Mouse (Mus musculus) layer of hippocampus, postnatal 36 days (tissue): ENCODE results near the gene Gid8. TPM values are rescaled to one million over a fixed set of nuclear protein-coding genes. Genes with fewer than 3 reads are reported as not detected.

Source experiments
- DNase-seq, 2 experiments: peaks; one replicate each; pipeline ENCODE4 v3.0.0; 2022
- total RNA-seq, 2 experiments: library from RNA; stranded (reverse); gene quantifications; 2 replicates each; pipeline ENCODE4 v1.2.3; 2021

Gene Gid8
- total RNA-seq, 2 experiments from 2014 or later, result 63.3 to 63.4 TPM

- DNase-seq, result no peak
Measured at GRCm38 (mm10) chr2:180748904-180749303, 39.0 kb downstream of the Gid8 start.

- no peak for DNase-seq
Measured at GRCm38 (mm10) chr2:180754976-180755688, 45.2 kb downstream of the Gid8 start.

DNA sequence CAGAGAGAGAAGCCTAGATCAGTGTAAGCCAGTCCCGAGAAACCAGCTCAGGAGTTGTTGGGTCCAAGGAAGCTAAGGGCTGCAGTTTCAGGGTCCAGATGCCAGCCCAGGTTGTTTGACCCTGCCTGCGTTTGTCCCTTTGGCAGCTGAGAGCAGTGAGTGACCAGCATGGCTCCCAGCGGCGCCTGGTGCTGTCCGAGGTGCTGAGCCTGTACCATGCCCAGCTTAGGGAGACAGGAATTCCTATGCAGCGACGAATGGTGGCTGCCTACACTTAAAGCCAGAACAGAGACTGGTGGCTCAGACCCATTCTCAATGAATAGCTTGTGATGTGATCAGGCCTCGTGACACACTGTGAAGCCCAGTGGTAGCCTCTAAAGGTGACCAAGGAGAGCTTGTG lies 46.0 kb downstream of the Gid8 start:
- DNase-seq, result no peak

GRCm38 (mm10) chr2:180756786-180757185 lies 46.9 kb downstream of the Gid8 start:
- DNase-seq, result no peak

DNA sequence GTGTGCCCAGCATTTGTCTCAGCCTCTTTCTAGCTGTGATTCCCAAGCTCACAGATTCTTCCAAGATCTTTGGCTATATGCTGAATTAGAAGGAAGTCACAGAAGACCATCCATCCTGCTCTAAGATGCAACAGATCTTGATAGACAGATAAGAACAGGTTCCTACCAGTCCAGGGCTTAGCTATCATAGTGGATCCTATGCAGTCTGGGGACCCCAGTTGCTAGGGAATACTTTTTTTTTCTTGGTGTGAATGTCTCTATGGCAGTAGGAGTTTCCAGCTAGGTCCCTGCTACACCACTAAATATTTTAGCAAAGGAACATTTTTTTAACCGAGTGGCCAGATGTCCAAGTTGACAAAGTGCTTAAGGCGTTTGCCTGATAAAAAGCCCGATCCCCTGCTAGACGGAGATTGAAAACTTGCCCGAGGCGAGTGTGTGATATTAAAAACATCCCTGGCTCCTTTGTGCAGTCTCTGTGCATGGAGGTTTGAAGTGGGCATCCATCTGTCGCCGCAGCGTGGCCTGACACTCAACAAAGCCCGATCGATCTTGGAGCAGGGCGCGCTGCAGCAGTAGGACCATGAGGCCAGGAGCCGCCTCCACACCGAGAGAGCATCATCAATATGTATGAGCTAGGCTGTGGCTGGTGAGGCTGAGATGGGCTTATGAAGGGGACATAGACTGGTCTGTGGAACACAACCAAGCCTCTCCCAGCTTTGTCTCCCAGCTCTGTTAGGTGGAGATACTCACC lies 48.8 kb downstream of the Gid8 start:
- no peak for DNase-seq

DNA sequence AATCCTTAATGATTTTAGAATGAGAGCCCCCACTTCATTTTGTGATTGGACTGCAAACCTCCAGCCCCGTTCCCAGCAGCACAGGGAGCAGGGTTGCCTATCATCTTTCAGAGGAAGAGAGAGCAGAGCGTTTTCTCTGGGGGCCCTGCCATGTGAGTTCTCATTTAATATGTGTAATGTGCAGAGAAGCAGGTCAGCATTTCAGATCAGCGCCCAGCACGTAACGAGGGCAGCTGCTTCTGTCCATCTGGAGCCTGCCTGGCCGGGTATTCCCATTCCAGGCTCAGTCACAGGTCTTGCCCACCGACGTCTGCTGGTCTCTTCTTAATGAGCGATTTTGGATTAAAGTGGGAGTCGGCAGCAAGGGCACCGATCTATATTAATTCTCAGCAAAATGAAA lies 55.1 kb downstream of the Gid8 start:
- no peak for DNase-seq

GRCm38 (mm10) chr2:180765713-180766112 lies 55.8 kb downstream of the Gid8 start:
- no peak for DNase-seq

Other genes starting within 250 kb of the Gid8 start
- gene Ntsr1, start 210.1 kb upstream of the Gid8 start, total RNA-seq, result 1 to 10 TPM; 2.5 to 3.3 TPM
- 10 to 100 TPM; 20.1 to 21.9 TPM for gene Mrgbp, start 128.8 kb upstream of the Gid8 start, total RNA-seq
- gene Ogfr, start 120.9 kb upstream of the Gid8 start, total RNA-seq, result 10 to 100 TPM; 39.7 to 43.8 TPM
- 10 to 100 TPM in 1 of 2 experiments, 1 to 10 TPM in 1; 9.3 to 13.9 TPM for gene Col9a3, start 112.3 kb upstream of the Gid8 start, total RNA-seq
- under 1 TPM; 0.32 to 0.35 TPM for gene Tcfl5, start 67.4 kb upstream of the Gid8 start, total RNA-seq
- gene Dido1, start 118 bp upstream of the Gid8 start, total RNA-seq, result 10 to 100 TPM; 52.2 to 61.1 TPM
- under 1 TPM in 1 of 2 experiments, not detected in 1; 0.51 TPM for gene Slc17a9, start 15.1 kb downstream of the Gid8 start, total RNA-seq
- gene Bhlhe23, start 66.8 kb downstream of the Gid8 start, total RNA-seq, result not detected
- gene Ythdf1, start 210.8 kb downstream of the Gid8 start, total RNA-seq, result 10 to 100 TPM; 52.3 to 52.4 TPM
- under 1 TPM in 1 of 2 experiments, not detected in 1; 0.33 TPM for gene Birc7, start 218.9 kb downstream of the Gid8 start, total RNA-seq
- gene Nkain4, start 244.6 kb downstream of the Gid8 start, total RNA-seq, result 10 to 100 TPM; 54.5 to 57.2 TPM